Mouse (Mus musculus): ENCODE results near the gene Fam110c.
"Not testable (repeated sequence)": the region's sequence is repeated elsewhere in the genome, so short reads cannot be mapped to it uniquely, and the experiment has no call there.

Gene Fam110c

GRCm38 (mm10) chr12:31073412-31074354, at the start of gene Fam110c:
Fam110c (plus strand) TSS chr12:31073861.
- in situ Hi-C loops (cut with MboI, MseI), result no loop called here

DNA sequence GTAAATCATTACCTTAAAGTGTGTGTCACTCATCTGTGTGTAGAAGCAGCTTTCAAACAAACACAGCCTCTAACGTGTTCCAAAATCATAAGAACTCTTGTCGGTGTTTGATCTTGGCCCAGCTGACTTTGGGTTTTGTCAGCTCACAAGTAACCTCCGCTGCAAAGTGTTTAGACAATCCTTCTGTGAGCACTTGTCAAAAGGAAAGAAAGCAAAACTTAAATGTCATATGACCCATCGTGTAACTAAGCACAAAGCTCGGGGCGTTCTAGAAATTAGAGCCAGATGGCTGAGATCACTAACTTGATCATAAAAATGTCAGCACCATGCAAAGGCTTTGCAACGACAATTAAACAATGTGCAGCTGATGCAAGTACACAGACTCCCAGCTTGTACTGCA, 47.2 kb upstream of the Fam110c start:
- in situ Hi-C loops (cut with MboI, MseI), result no loop called here

- in situ Hi-C loops (cut with MboI, MseI), result no loop called here
Measured at GRCm38 (mm10) chr12:31052066-31052465, 21.6 kb upstream of the Fam110c start.

DNA sequence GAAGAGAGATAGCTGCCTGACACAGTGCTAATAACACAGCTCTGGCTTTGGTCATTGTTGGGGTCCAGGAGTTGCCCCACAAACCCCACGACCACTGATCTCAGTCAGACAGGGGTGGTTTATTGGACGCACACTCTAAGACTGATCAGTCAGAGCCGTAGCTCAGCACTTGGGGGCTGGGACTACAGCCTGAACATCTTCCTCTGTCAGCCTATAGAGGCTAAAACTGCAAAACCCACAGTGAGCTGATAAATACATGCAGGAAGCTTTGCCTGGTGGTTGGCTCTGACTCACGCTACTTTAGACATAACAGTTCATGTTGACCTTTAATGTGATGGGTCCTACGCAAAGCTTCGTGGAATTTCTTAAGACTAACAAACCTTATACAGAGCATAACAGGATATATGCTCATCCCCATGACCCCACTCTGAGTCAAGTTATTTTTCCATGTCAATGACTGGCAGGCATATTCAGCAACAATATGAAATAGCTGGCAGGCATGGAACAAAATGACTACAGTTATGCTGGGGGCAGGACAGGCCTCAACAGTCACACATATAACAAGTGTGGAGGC, 17.3 kb upstream of the Fam110c start:
- in situ Hi-C loops (cut with MboI, MseI), result no loop called here

GRCm38 (mm10) chr12:31059393-31059853, 14.2 kb upstream of the Fam110c start:
- in situ Hi-C loops (cut with MboI, MseI), result no loop called here

GRCm38 (mm10) chr12:31060245-31060644, 13.4 kb upstream of the Fam110c start:
- in situ Hi-C loops (cut with MboI, MseI), result no loop called here

DNA sequence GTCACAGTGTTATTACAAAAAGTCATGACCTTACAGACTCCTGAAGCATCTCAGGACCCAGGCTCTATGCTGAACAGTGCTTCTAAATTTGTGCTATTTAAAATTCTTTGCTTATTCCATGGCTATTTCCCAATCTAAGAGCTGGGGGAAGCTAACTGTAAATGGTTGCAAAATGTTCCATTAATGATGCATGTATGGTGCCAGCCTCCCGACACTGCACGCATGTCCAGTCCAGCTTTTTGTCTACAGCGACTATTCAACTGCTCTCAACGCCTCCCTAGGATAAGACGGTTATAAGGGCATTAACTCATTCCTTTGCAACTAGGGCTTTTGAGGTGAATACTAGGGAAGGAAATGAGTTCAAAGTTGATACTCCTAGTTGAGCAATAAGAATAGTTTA, 2.4 kb upstream of the Fam110c start:
- in situ Hi-C loops (cut with MboI, MseI), result no loop called here

GRCm38 (mm10) chr12:31074355-31074786, 710 bp downstream of the Fam110c start:
- in situ Hi-C loops (cut with MboI, MseI), result not testable (repeated sequence)

- in situ Hi-C loops (cut with MboI, MseI), result no loop called here
Measured at GRCm38 (mm10) chr12:31074839-31075538, 1.3 kb downstream of the Fam110c start.

DNA sequence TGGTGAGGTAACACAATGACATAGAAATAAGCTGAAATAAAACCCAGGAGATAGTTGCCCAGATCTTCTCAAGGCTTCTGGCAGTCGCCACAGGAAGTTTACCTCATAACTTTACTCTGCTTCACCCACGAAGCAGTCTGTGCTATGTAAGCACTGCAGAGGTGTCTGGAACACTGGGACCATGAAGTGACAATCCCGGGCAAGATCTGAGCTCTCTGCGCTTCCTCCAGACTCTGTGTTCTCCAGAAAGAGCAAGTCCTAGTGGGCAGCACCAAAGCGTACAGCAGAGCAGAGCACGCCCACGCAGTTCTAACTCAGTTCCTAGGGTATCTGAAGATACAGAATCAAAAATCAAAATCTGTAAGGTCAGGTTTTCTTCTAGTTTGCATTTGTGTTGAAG, 3.4 kb downstream of the Fam110c start:
- in situ Hi-C loops (cut with MboI, MseI), result no loop called here

DNA sequence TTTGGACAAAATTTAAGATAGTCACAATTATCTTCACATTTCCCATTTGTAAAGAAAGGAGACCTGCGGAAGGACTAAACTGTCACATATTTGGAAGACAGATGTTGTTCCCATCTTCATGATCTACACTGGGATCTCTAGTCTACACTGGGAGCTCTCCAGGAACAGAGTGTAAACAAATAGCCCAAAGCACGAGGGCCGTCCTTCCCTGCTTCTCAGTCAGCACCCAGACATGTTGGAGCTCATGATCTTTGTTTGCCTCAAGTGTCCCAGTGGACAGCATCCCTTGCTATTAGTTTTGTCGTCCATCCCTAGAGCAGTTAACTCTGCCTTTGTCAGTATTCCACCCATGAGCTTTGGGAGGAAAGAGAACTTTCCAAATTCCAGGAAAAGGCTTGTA, 4.4 kb downstream of the Fam110c start:
- in situ Hi-C loops (cut with MboI, MseI), result no loop called here

DNA sequence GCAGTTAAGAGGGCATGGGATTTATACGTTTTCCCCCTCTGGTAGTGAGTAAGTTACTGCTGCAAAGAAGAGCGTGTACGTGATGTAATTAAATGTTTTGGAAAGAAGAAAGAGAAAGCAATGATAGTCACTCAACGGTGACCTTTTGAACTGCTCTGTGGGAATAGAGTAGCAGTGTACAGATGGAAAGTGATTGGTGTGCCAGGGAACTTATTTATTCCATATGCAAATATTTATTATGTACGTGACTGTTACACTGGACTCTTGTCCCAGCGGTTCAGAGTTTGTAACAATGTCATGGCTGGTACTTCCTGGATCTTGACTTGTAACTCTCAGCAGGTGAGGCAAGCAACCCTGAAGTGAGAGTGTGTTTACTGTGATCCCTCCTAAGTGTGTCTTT, 6.7 kb downstream of the Fam110c start:
- in situ Hi-C loops (cut with MboI, MseI), result no loop called here

- in situ Hi-C loops (cut with MboI, MseI), result no loop called here
Measured at GRCm38 (mm10) chr12:31080890-31081554, 7.4 kb downstream of the Fam110c start.

DNA sequence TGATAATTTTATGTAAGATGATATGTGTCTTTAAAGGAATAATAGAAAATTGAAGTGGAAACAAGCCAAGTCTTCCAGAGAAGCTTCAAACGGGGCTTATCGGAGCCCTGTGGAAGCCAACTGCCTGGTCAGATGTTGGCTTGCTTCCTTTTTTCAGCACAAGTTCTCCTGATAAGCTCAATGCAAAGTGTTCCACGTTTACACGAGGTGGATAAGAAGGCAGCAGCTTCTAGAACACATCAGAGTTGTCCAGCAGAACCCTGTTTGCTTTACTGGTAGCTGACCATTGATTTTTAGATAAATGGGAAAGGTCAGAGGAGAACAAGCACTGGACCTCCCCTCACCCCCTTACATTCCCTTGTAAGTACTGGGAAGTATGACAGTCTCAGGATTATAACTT, 9.3 kb downstream of the Fam110c start:
- in situ Hi-C loops (cut with MboI, MseI), result no loop called here

DNA sequence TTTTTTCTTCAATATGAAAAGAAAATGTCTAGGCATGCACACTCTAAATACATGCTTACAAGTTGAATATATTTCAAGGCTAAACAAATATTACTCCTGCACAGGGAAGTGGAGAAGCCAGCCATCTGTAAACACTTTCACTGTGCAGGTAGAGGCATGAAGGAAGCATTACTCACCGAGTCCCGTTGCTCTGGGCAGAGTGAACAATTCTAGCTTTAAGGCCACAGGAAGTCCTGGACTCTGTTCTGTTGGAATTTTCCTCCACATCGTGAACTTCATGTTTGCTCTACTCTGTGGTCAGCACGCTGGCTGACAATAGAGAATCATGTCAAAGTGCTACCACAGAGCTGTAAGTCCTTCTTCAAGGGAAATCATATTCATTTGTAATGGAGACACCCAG, 9.7 kb downstream of the Fam110c start:
- in situ Hi-C loops (cut with MboI, MseI), result no loop called here

DNA sequence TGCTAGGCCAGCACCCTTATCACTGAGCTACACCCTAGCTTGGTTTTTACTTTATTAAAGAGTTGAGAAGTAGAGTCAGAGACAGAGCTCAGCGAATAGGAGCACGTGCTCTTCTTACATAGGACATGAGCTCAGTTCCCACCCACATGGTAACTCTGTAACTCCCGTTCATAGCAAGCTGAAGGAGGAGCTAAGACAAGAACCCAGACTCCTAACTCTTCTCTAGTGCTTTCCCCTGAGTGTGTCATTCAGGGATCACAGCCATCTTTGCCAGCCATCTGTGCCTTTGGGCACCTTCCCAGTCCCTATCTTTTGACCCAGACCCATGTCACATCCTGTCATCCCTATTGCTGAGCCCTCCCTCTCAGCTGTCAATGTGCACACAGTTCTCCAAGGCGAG, 13.4 kb downstream of the Fam110c start:
- in situ Hi-C loops (cut with MboI, MseI), result no loop called here

DNA sequence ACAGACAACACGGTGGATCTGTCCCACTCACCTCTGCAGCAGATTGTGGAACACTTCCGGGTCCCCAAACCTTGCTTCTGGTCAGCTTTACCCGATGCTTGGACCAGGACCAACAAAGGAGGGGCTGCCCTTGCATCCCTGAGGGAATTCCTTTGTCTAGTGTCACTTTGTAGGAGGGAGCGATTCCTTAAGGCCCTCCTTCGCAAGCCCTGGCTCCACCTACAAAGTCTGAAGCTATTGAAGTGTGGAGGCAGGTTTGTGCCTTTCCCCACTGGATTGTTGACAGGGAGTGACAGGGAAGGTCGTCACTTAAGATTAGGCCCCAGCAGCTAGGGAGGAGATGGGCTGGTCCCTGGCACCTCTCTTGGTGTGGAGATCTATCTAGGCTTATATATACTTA, 16.7 kb downstream of the Fam110c start:
- in situ Hi-C loops (cut with MboI, MseI), result no loop called here

GRCm38 (mm10) chr12:31090882-31091640, 17.4 kb downstream of the Fam110c start:
- in situ Hi-C loops (cut with MboI, MseI), result no loop called here

- in situ Hi-C loops (cut with MboI, MseI), result no loop called here
Measured at GRCm38 (mm10) chr12:31092481-31092880, 18.8 kb downstream of the Fam110c start.

DNA sequence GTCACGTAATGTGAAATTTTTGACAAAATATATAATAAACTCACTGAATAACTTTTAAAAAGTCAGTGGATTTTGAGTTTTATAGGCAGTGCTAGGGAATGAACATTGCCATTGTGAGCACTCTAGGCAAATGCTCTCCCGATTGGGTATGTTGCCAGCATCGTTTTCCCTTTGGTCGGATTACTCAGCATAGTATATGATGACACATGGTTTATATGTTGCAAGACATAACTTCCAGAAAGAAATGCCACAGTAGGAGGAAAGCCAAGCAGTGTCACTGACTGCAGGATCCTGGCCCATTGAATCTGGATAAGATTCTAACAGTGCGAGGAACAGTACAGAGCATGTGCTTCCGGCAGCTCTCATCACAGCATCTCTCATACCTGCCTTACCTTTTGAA, 23.5 kb downstream of the Fam110c start:
- in situ Hi-C loops (cut with MboI, MseI), result no loop called here

GRCm38 (mm10) chr12:31101190-31101589, 27.5 kb downstream of the Fam110c start:
- in situ Hi-C loops (cut with MboI, MseI), result no loop called here
